Mouse (Mus musculus) heart, postnatal 14 days (tissue): ENCODE results near the gene Mia. TPM values are rescaled to one million over a fixed set of nuclear protein-coding genes. Genes with fewer than 3 reads are reported as not detected.
A peak's percentile ranks its signal among the peaks of the same experiment; 100 is the strongest.

ENCODE experiments used
- DNase-seq, 2 experiments: peaks; one replicate each; pipeline ENCODE4 v3.0.0; 2021 to 2022
- intact Hi-C: fragments of 180-260 bp; cut with DNase I; formaldehyde crosslinking; loops from one replicate; pipeline ENCODE4 v1.15.1; 2025
- total RNA-seq, 2 experiments: library from RNA; stranded (reverse); gene quantifications; 2 replicates each; pipeline ENCODE4 v1.2.3; 2021

Gene Mia
- total RNA-seq, 2 experiments from 2014 or later: not detected

- intact Hi-C loops: loop anchor here (5.0 to 10.0 kb wide), 2 partner anchors 33 to 320 kb away; partner anchors contain the start of genes BC024978, Sertad1 and Snrpa
- no peak for DNase-seq
Observed at GRCm38 (mm10) chr7:27164112-27164947, 16.6 kb downstream of the Mia start.

- intact Hi-C loops: loop anchor here (2.0 to 10.0 kb wide), 3 partner anchors 15 to 321 kb away; partner anchors contain the start of genes BC024978, Rab4b, Sertad1 and Snrpa
- DNase-seq: no peak
Observed at GRCm38 (mm10) chr7:27163450-27163805, 17.5 kb downstream of the Mia start.

GRCm38 (mm10) chr7:27162780-27163449 lies 18.0 kb downstream of the Mia start:
- intact Hi-C loops: loop anchor here (2.0 to 10.0 kb wide), 3 partner anchors 16 to 322 kb away; partner anchors contain the start of genes BC024978, Rab4b, Sertad1 and Snrpa
- DNase-seq: no peak

- no peak for DNase-seq
- intact Hi-C loops: loop anchor here (2.0 to 10.0 kb wide), 3 partner anchors 17 to 323 kb away; partner anchors contain the start of genes BC024978, Rab4b, Sertad1 and Snrpa
Observed at GRCm38 (mm10) chr7:27161744-27162143, 19.2 kb downstream of the Mia start.

- no peak for DNase-seq
- intact Hi-C loops: loop anchor here (5.0 to 10.0 kb wide), 2 partner anchors 36 to 324 kb away; partner anchors contain the start of genes BC024978, Sertad1 and Snrpa
Observed at GRCm38 (mm10) chr7:27160921-27161320, 20.0 kb downstream of the Mia start.

GRCm38 (mm10) chr7:27159882-27160281 lies 21.1 kb downstream of the Mia start:
- peak; percentile 87 to 89 for DNase-seq

GRCm38 (mm10) chr7:27159256-27159655 lies 21.7 kb downstream of the Mia start:
- no peak for DNase-seq
- intact Hi-C loops: loop anchor here (2.0 to 5.0 kb wide), 2 partner anchors 74 to 128 kb away; partner anchors contain the start of gene Coq8b

More at GRCm38 (mm10) chr7:27159882-27160281, 21.1 kb downstream of the Mia start:
- intact Hi-C loops: loop anchor here (2.0 to 10.0 kb wide), 4 partner anchors 37 to 325 kb away; partner anchors contain the start of genes BC024978, Coq8b, Sertad1 and Snrpa

GRCm38 (mm10) chr7:27158171-27158570 lies 22.8 kb downstream of the Mia start:
- DNase-seq: no peak
- intact Hi-C loops: loop anchor here (2.0 to 5.0 kb wide), 2 partner anchors 75 to 129 kb away; partner anchors contain the start of gene Coq8b

GRCm38 (mm10) chr7:27156005-27156404 lies 25.0 kb downstream of the Mia start:
- DNase-seq: no peak
- intact Hi-C loops: loop anchor here (5.0 kb wide), 1 partner anchor 131 kb away; no protein-coding TSS in a partner anchor

GRCm38 (mm10) chr7:27153205-27153764 lies 27.7 kb downstream of the Mia start, which contains the start of gene Cyp2t4:
Gene Cyp2t4, plus strand, starts transcription at chr7:27153714.
- peak in 1 of 2 experiments; percentile 65 for DNase-seq
- intact Hi-C loops: no loop called here

GRCm38 (mm10) chr7:27136410-27136996 lies 44.5 kb downstream of the Mia start:
- DNase-seq: no peak
- intact Hi-C loops: no loop called here

GRCm38 (mm10) chr7:27133757-27134156 lies 47.2 kb downstream of the Mia start:
- intact Hi-C loops: loop anchor here (2.0 kb wide), 1 partner anchor 143 kb away; no protein-coding TSS in a partner anchor
- DNase-seq: no peak

- peak in 1 of 2 experiments; percentile 34 for DNase-seq
- intact Hi-C loops: loop anchor here (2.0 kb wide), 1 partner anchor 144 kb away; no protein-coding TSS in a partner anchor
Observed at GRCm38 (mm10) chr7:27133156-27133555, 47.8 kb downstream of the Mia start.

GRCm38 (mm10) chr7:27132588-27132987 lies 48.4 kb downstream of the Mia start:
- intact Hi-C loops: loop anchor here (2.0 kb wide), 1 partner anchor 144 kb away; no protein-coding TSS in a partner anchor

GRCm38 (mm10) chr7:27131387-27131786 lies 49.6 kb downstream of the Mia start:
- DNase-seq: no peak
- intact Hi-C loops: no loop called here

More at GRCm38 (mm10) chr7:27132588-27132987, 48.4 kb downstream of the Mia start:
- DNase-seq: peak; percentile 51 to 71

GRCm38 (mm10) chr7:27130521-27131370 lies 50.2 kb downstream of the Mia start:
- intact Hi-C loops: no loop called here
- no peak for DNase-seq

- intact Hi-C loops: loop anchor here (10.0 kb wide), 1 partner anchor 355 kb away; no protein-coding TSS in a partner anchor
- no peak for DNase-seq
Observed at GRCm38 (mm10) chr7:27129811-27130210, 51.1 kb downstream of the Mia start.
